Mouse (Mus musculus) hindbrain, postnatal 0 days (tissue): ENCODE measurements around the gene Npc2. TPM values are rescaled to one million over a fixed set of nuclear protein-coding genes. Genes with fewer than 3 reads are reported as not detected.

Experiments
- ATAC-seq: fragments of 200-750 bp; cut with Nextera tagmentation; 2 replicates; pipeline ENCODE4 v1.8.0; 2017; ENCODE audit warnings: mild to moderate bottlenecking, moderate TSS enrichment, moderate library complexity
- DNase-seq: peaks from one replicate; pipeline ENCODE4 v3.0.0-alpha.2; 2015; ENCODE audit warnings: low spot score
- H3K27ac ChIP-seq: fragments of 300-500 bp; sonication (generic); 2 replicates; pipeline ENCODE4 v1.5.1; 2014; ENCODE audit warnings: mild to moderate bottlenecking
- H3K27me3 ChIP-seq: fragments of 300-500 bp; sonication (generic); 2 replicates; pipeline ENCODE4 v1.6.1; 2014; ENCODE audit warnings: low read length, mixed read lengths; ENCODE audit not compliant: insufficient read depth
- H3K36me3 ChIP-seq: fragments of 300-500 bp; sonication (generic); 2 replicates; pipeline ENCODE4 v1.6.1; 2014; ENCODE audit warnings: low read length, mixed read lengths; ENCODE audit not compliant: insufficient read depth
- H3K4me1 ChIP-seq: fragments of 300-500 bp; sonication (generic); 2 replicates; pipeline ENCODE4 v1.6.1; 2014; ENCODE audit warnings: antibody characterized with exemption, low read length, mixed read lengths; ENCODE audit not compliant: insufficient read depth
- H3K4me2 ChIP-seq: fragments of 300-500 bp; sonication (generic); 2 replicates; pipeline ENCODE4 v1.6.1; 2014; ENCODE audit warnings: low read depth, mild to moderate bottlenecking, low read length, moderate library complexity, mixed read lengths
- H3K4me3 ChIP-seq: fragments of 300-500 bp; sonication (generic); 2 replicates; pipeline ENCODE4 v1.5.1; 2014; ENCODE audit warnings: low read length
- H3K9ac ChIP-seq: fragments of 300-500 bp; sonication (generic); replicated peaks from 2 replicates; pipeline ENCODE4 v1.6.1; 2014; ENCODE audit warnings: mild to moderate bottlenecking, low read length, moderate library complexity, mixed read lengths
- H3K9me3 ChIP-seq: fragments of 300-500 bp; sonication (generic); 2 replicates; pipeline ENCODE4 v1.6.1; 2016; ENCODE audit warnings: low read length, mixed read lengths
- CTCF ChIP-seq: IDR thresholded peaks from 2 replicates; pipeline ENCODE4 v1.5.1; 2016; ENCODE audit warnings: antibody characterized with exemption, control low read depth, low read depth
- WGBS: fragments of 180-500 bp; shearing (Covaris S2); extraction: QIAGEN DNeasy Blood & Tissue Kit; methylation state at CpG from one replicate; pipeline ENCODE4 v1.1.7; 2014; 5-methylcytosine and 5-hydroxymethylcytosine counted together
- polyA plus RNA-seq: library from polyadenylated mRNA; unstranded; fragments of >200 nt; fragmentation: Nextera tagmentation; extraction: Ambion mirVana; gene quantifications from 2 replicates; pipeline ENCODE4 v1.2.1, GENCODE M21; 2015
- total RNA-seq: library from RNA; depleted of rRNA; stranded (reverse); fragments of >200 nt; gene quantifications from 2 replicates; pipeline ENCODE4 v1.2.3, GENCODE M21; 2014; rRNA removed

Gene Npc2
- total RNA-seq, result 39.2 and 39.5 TPM in 2 replicates
- polyA plus RNA-seq, result 55.4 and 57.5 TPM in 2 replicates

GRCm38 (mm10) chr12:84772726-84773441 lies at the start of gene Npc2, which contains the start of gene Isca2:
Npc2 (minus strand) TSS chr12:84773152.
Isca2 (plus strand) TSS chr12:84773251.
- peaks cover 17% of the 10 kb centered on the region; the same call in 1 of the 2 replicates for H3K4me1 ChIP-seq
- no peak for TF ChIP-seq CTCF
- under 1% methylated on average over 47 of the region's 50 CpGs for WGBS
- peak within 1 kb of the TSS; percentile 76 for H3K9ac ChIP-seq
- peak within 1 kb of the TSS; percentile 79 for H3K4me3 ChIP-seq
- H3K36me3 ChIP-seq, result no peaks in the 10 kb centered on the region
- peak; percentile 99 for ATAC-seq
- H3K9me3 ChIP-seq, result no peaks in the 10 kb centered on the region
- no peaks in the 10 kb centered on the region for H3K27me3 ChIP-seq
- peak within 1 kb of the TSS; percentile 84 for H3K27ac ChIP-seq
- H3K4me2 ChIP-seq, result peak within 1 kb of the TSS; percentile 94
- DNase-seq, result peak; percentile 100

GRCm38 (mm10) chr12:84819236-84820168 lies 46.5 kb upstream of the Npc2 start:
- Histone ChIP-seq H3K27me3 (no peaks in the 10 kb centered on the region), H3K27ac (0 out of 2 replicates have a peak overlapping the region, but pooled peaks have one; percentile 11), H3K4me1 (0 out of 2 replicates have a peak, but pooled peaks cover 7% of the 10 kb centered on the region), H3K9me3 (no peaks in the 10 kb centered on the region), H3K4me3 (no peak overlapping the region), H3K36me3 (no peaks in the 10 kb centered on the region), H3K9ac (no peak overlapping the region), H3K4me2 (no peak overlapping the region)
- 70% methylated on average over 13 of the region's 13 CpGs for WGBS
- no peak for TF ChIP-seq CTCF
- ATAC-seq (peak; percentile 69; the same call in 1 of the 2 replicates), DNase-seq (peak; percentile 36)

- ATAC-seq (no peak), DNase-seq (no peak)
- H3K9me3 ChIP-seq, result no peaks in the 10 kb centered on the region
- H3K27ac ChIP-seq, result 0 out of 2 replicates have a peak overlapping the region, but pooled peaks have one; percentile 11
- H3K4me1 ChIP-seq, result no peaks in the 10 kb centered on the region
- no peak overlapping the region for H3K4me3 ChIP-seq
- 68% methylated on average over 4 of the region's 4 CpGs for WGBS
- no peaks in the 10 kb centered on the region for H3K27me3 ChIP-seq
- no peaks in the 10 kb centered on the region for H3K36me3 ChIP-seq
- H3K9ac ChIP-seq, result no peak overlapping the region
- 0 out of 2 replicates have a peak, but pooled peaks have one; percentile 14 for TF ChIP-seq CTCF
- H3K4me2 ChIP-seq, result no peak overlapping the region
Observed at GRCm38 (mm10) chr12:84818496-84818895, 45.5 kb upstream of the Npc2 start.

- no peak overlapping the region for H3K4me3 ChIP-seq
- no peaks in the 10 kb centered on the region for H3K27me3 ChIP-seq
- no peaks in the 10 kb centered on the region for H3K9me3 ChIP-seq
- no peak overlapping the region for H3K9ac ChIP-seq
- H3K4me1 ChIP-seq, result no peaks in the 10 kb centered on the region
- H3K36me3 ChIP-seq, result no peaks in the 10 kb centered on the region
- ATAC-seq (no peak), DNase-seq (no peak)
- 79% methylated on average over 3 of the region's 3 CpGs for WGBS
- H3K4me2 ChIP-seq, result no peak overlapping the region
- no peak overlapping the region for H3K27ac ChIP-seq
- TF ChIP-seq CTCF, result no peak
Observed at GRCm38 (mm10) chr12:84814663-84815325, 41.8 kb upstream of the Npc2 start.

GRCm38 (mm10) chr12:84813773-84814172 lies 40.8 kb upstream of the Npc2 start:
- no peak for DNase-seq
- H3K36me3 ChIP-seq, result no peaks in the 10 kb centered on the region
- no peak overlapping the region for H3K4me2 ChIP-seq
- no peak overlapping the region for H3K4me3 ChIP-seq
- peak; percentile 52 for TF ChIP-seq CTCF
- 50% methylated on average over 7 of the region's 7 CpGs for WGBS
- H3K9me3 ChIP-seq, result no peaks in the 10 kb centered on the region
- no peaks in the 10 kb centered on the region for H3K4me1 ChIP-seq
- H3K27me3 ChIP-seq, result no peaks in the 10 kb centered on the region
- H3K27ac ChIP-seq, result no peak overlapping the region
- H3K9ac ChIP-seq, result no peak overlapping the region
- no peak for ATAC-seq

GRCm38 (mm10) chr12:84812004-84812403 lies 39.1 kb upstream of the Npc2 start:
- ATAC-seq (no peak), DNase-seq (no peak)
- peak; percentile 35; the same call in 1 of the 2 replicates for TF ChIP-seq CTCF
- Histone ChIP-seq H3K9ac (no peak overlapping the region), H3K27me3 (no peaks in the 10 kb centered on the region), H3K4me1 (no peaks in the 10 kb centered on the region), H3K9me3 (no peaks in the 10 kb centered on the region), H3K4me2 (no peak overlapping the region), H3K4me3 (no peak overlapping the region), H3K27ac (no peak overlapping the region), H3K36me3 (no peaks in the 10 kb centered on the region)
- WGBS, result 62% methylated on average over 3 of the region's 3 CpGs
